Mouse (Mus musculus) left cerebral cortex, postnatal 4 days (tissue): ENCODE measurements around the gene Gm37240. TPM values are rescaled to one million over a fixed set of nuclear protein-coding genes. Genes with fewer than 3 reads are reported as not detected.

Source experiments
- DNase-seq: peaks from one replicate; pipeline ENCODE4 v3.0.0-alpha.2; 2022
- intact Hi-C: fragments of 180-260 bp; cut with DNase I; formaldehyde crosslinking; loops from one replicate; pipeline ENCODE4 v1.15.1; 2025
- total RNA-seq, 2 experiments: library from RNA; stranded (reverse); gene quantifications; 2 replicates each; pipeline ENCODE4 v1.2.3; 2021

Gene Gm37240
- total RNA-seq, 2 experiments from 2014 or later, result 3.3 to 3.6 TPM

DNA sequence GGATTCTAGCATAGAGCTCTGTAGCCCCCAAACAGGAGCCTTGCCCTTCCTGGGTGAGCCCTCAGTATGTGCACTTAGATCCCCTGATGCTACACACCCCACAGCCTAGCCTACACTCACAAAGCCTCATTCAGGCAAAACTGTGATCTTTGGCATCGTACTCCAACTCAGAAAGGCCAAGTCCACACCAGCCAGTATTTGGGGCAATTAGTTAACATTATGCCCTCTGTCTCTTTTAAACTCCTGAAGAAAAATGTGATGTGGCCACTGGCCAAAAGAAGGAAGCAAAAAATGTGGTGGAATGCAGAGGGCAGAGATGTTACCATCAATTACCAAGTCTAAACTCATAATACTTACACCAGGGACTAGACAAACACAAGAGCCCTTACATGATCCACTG, 55.5 kb downstream of the Gm37240 start:
- intact Hi-C loops, result no loop called here
- DNase-seq, result no peak

DNA sequence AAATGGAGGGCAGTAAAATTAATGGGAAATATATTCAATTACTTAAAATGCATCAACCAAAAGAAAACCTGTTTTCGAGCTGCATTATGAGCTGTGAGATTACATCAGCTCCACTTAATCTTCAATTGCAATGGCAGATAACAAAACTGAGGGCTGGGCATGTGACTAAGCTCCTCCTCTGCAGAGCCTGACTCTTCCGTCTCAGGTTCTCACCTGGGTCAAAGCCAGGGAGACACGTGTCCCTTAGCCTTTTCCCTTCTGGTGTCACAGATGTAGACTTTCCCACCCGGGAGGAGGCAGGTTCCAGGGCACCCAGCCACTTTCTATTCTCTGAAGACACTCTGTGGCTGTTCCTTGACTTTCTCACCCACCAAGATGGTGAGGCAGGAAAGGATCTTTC, 58.3 kb downstream of the Gm37240 start:
- intact Hi-C loops, result no loop called here
- peak; percentile 53 for DNase-seq

DNA sequence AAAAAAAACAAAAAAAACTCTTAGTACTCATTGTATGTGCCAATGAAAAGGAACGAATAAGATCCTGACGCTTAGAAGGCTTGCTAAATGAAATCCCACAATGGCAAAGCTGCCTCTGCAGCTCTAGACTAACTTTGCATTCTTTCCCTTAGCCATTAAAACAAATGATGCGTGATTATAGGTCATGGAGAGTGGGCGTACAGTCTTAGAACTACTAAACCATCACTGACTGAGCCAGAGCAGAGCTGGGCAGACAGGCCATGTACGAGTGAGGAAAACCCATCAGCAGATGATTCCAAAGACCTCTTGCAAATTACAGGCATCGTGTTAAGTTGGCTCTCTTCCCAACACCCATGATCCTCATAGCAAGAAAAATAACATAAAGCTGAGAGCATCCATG, 59.5 kb downstream of the Gm37240 start:
- DNase-seq, result no peak
- intact Hi-C loops, result no loop called here

DNA sequence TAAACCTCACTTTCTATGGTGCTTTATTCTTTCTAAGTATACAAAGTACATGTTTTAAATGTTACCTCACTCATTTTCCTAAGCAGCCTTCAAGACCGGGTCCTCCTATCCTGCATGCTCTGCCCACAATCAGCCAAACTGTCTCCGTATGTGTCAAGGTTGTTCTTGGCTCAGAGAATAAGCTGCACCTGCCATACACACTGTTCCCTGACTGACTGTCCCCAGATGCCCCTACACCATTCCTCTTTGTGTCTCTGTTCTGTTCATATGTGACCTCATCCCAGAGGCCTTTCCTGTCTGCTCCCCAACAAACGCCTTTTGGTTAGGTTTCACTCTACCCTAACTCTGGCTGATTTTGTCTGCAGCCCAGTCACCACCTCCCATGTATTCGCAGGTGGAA, 60.0 kb downstream of the Gm37240 start:
- intact Hi-C loops, result no loop called here
- DNase-seq, result no peak

DNA sequence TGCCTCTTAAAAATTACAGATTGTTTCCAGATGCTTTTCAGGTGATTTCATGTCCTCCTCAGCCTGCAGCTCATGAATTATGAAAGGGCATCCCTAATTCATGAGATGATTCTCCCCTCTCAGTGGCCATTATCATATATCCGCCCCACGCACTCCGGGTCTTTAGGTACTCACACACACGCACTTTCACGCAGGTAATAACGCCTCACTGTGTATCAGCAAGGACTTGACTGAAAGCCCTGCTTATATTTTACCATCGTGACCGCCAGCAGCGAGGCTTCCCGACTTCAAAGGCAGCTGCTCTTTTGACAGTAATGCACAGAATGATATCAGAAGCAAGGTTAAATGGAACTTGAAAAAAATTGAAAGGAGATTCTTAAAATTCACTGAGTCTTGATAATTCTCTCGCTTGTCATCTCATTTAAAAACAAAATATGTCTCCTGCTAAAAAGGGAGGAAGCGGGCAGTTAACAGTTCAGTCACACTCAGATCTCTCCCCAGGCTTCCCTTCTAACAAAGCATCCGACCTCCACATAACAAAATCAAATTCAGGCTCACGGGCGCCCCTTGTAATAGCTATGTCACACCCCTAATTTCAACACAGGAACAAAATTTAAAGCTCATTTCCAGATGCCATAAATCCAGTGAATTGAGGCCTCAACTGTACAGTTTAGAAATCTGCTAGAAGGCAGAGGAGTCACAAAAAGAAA, 66.3 kb downstream of the Gm37240 start:
- no peak for DNase-seq
- intact Hi-C loops, result no loop called here

DNA sequence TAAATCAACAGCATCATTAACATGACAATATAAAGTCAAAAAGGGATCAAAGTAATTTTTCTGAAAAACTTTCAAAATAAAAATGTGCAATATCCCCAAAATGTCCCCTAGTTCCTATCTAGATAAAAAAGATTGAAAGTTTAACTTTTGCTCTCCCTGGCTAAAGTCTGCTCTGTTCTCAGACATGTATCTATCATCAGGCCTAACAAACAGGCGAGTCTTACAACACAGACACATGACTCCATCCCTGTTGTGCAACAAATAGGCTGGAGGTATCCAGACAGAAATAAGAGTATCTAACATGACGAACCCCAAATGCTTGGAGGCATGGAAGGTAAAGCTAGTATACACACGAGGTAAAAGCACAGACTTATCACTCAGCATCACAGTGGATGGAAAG, 68.0 kb downstream of the Gm37240 start:
- no peak for DNase-seq
- intact Hi-C loops, result no loop called here

DNA sequence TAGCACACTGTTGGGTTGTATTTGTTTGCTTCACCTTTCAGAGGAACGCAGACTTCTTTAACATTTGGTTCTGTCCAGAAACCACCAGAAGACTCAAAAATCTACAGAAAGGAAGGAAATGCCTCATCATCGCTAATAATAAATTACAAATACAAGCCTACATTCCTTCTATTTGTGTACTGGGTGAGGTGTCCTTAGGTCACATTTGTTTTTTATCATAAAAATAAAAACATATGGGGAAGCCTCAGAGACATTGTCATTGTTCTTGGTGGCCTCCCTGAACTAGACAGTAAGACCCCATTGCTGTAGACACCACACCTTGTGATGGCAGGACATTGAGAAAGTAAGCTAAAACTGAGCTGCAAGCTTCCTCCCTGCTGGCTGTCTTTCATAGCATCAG, 70.1 kb downstream of the Gm37240 start, which contains the start of gene Fam160a1:
Gene Fam160a1 (minus strand): TSS at position 101 of the 400 bp plus-strand sequence.
- intact Hi-C loops, result no loop called here
- no peak for DNase-seq

DNA sequence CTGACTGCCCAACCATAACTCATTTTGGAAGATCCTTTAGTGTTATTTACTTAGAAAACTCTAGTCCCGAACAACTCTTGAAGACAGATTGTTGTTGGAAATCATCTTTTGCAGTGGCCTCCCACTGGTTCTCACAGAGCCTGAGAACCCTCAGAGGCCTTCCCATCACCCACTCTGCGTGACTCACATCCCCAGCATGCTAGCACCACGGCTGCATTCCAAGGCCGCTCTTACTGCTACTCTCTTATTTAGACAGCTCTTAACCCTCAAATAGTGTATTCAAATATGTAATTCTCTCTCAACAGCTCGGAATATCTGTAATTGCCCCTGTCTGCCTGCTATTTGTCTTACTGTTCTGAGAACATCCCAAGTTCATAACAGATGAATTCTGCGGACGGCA, 73.1 kb downstream of the Gm37240 start:
- DNase-seq, result no peak
- intact Hi-C loops, result no loop called here

DNA sequence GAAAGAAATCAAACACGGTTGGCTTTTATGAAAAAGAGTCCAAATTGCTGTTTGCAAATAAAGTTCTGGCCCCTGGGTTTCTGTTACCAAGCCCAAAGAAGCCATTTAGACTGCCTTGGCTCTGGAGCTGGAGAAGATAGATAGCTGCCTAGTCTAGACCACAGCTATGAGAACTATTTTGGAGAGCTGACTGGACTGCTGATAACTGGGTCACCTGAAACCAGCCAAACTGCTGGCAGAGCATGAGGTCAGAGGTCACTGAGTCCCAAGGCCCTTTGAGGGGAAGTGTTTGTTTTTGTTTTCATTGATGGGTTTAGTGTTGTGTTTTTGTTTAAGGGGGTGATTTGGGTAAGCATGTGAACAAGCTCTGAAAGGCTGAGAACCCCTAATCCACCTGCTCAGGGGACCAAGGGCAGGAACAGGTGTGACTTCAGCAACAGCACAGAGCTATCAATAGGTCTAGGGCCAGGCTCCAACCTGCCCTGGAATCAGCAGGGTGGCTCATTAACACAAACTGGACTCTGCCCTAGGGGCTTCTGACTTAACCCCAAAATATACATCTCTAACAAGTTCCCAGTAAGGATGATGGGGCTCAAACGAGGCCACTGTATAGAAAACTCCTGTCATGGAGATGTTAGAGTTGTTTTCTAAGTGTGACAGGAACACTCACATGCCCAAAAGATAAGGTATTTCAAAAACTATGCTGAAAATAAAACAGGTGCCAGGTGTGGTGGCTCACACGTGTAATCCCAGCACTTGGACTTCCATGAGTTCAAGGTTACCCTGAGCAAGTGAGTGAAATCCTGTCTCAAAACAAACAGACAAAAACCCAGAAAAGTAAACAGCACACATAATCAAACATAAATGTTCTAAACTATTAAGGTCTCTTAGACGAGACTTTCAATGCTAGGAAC, 74.0 kb downstream of the Gm37240 start:
- intact Hi-C loops, result no loop called here
- DNase-seq, result no peak

DNA sequence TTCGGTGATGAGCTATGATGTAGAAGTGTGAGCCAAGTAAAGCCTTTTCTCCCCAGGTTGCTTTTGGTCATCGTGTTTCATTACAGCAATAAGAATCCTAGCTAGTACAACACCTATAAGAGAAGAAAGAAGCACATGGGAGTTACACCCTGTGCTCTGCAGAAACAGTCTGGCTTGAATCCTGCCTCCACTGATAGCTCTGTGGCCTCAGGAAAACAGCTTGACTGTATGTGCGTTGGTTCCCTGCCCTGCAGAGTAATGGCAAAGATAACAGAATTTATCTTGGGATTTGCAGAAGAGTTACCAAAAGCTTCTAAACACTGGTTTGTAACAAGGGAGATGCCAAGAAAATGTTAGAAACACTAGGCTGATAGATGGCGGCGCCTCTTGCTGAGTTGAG, 75.3 kb downstream of the Gm37240 start:
- intact Hi-C loops, result no loop called here
- no peak for DNase-seq

DNA sequence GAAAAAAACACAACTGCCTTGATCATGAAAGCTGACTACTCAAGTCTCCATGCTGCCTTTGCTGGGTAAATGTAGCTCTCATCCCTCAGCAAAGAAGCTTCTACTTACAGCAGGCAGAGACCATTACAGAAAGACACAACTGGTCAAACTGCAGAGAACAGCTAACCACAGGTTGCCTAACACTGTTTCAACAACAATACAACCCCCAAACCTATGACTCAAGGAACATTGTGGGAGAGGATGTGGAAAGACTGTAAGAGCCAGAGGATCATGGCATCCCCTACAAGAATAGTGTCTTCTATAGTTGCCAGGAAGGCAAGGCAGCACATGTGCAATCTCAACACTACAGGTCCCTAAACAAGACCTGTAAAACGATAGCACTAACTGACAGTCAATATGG, 94.2 kb downstream of the Gm37240 start:
- intact Hi-C loops, result no loop called here
- no peak for DNase-seq

DNA sequence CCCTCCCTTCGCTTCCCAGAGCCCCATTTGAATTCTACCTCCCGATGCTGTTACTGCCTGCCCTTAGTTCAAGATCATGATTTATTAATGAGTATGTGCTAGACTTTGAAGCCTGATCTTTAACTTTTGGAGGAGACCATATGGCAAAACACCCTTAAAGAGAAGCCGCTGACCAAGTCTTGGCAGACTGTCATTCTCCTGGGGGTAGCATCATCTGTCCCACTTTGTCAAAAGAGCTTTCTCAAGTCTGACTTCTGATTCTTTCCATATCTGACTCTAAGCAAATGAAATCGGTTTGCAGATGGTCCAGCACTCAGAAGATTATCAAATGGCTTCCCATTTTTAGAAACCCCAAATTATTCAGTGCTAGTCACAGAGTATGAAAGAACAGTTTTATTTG, 97.6 kb downstream of the Gm37240 start:
- DNase-seq, result no peak

DNA sequence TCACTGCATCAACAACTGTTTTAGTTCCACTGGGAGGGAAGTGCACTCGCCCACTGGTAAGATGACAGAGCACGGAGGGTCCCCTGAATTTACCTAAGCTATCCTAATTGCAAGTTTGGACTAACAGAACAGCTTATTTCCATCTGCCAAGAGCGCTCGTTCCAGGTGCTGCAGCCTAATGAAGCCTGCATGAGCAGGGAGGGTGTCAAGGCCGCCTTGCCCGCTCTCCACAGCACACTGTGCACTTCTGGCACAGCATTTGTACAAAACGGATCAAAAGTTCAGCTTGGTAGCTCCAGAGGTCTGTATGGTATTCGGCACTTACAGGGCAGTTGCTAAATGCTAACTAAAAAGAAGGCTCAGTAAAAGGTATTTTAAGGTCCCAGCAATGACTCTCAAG, 100.8 kb downstream of the Gm37240 start:
- no peak for DNase-seq
- intact Hi-C loops, result no loop called here

More for the DNA sequence above, 97.6 kb downstream of the Gm37240 start:
- intact Hi-C loops, result no loop called here

DNA sequence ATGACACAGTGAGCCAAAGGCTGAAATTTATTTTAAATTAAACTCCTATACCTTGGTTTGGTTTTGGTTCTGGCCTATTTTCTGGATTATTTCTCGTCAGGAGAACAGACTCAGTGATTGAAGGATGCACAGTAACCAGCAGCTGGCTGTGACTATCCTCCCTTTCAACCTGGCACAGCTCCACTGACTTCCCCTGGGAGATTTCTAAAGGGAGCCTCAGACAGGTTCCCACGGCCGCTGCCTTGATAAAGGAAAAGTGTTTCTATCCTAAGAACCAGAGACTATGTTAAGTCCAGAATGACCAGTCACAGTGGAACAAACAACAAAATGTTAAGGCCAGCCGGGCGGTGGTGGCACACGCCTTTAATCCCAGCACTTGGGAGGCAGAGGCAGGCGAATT, 106.4 kb downstream of the Gm37240 start:
- DNase-seq, result peak; percentile 44
- intact Hi-C loops, result no loop called here

DNA sequence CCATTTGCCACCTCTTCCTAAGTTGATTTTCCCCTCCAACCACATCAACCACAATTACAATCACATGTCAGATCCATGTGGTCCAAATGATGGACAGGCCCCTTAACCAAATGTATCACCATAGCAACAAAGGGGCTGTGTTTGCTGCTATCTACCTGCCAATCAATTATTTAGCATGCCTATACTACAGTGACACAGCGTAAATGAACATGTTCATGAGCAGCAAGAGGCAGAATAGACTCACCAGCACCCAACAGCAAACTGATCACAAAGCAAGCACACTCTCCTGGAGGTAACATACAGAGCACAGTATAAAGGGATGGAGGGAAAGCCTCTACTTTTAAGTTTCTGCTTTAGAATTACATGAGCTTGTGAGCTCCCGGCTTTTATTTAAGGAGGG, 107.0 kb downstream of the Gm37240 start:
- DNase-seq, result no peak
- intact Hi-C loops, result no loop called here

DNA sequence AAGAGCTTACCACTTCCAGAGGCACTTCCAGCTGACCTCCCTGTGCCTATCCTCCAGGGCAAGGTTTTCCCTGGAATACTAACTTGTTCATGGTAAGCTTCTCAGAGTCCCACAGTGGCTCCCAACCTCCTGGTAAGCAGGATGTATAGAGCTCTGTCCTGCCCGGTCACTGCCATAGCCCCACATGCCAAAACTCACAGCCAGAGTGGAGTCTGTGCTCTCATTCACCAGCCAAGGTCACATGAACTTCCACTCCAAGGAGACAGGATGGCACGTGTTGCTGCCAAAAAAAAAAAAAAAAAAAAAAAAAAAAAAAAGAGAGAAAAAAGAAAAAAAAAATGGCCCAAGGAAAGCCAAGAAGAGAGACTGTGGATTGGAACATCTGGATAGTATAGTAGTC, 109.5 kb downstream of the Gm37240 start:
- DNase-seq, result no peak
- intact Hi-C loops, result no loop called here

DNA sequence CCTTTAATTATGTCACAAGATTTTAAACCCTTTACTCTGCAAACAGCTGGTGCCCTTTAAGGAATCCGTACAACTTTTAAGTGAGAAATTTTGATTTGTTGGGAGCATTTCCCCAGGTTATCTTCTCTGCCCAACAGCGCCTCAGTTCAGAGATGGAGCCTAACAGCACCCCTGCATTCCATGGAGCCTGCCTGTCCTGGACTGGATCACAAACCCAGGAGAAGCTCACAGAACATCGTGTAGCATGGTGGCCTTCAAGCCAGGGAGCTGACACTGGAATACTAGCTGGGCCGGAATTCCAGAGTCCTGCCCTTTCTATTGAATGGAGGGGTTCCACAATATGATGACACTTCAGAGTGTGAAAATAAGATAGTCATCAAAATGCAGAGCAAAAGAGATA, 110.0 kb downstream of the Gm37240 start:
- intact Hi-C loops, result no loop called here
- no peak for DNase-seq

DNA sequence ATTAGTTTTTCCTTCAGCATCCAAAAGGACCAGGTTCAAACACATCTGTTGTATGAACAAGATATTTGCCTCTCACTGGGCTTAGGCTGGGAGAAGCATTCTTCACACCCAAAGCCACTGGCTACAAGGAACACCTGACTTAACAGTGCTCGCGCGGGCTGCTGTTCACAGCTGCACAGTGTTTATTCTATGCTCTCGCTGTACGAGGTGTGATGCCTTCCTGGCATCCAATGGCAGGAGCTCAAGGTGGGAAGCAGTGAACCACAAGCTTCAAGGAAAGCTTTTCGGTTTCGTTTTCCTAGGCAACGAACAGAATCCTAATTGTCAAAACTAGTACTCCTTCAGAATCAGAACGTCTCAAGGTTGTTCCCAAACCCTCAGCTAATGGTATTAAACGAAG, 110.6 kb downstream of the Gm37240 start:
- DNase-seq, result no peak
- intact Hi-C loops, result no loop called here

DNA sequence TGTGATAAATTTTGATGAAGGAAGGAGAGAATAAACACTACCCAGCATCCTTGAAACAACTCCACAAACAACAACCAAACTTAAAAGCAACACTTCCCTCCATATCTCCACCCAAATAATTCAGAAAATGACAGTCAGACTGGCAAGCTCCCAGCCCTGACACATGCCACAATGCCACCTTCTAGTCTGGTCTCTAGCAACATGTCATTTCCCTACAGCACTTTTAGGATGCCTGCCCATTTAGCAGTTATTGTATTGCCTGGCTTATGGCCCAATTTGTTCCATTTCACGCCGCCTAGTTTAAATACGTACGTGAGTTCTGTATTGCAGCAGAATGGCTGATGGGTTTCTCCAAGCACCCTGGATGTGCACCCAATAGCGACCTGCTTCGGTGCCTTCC, 111.2 kb downstream of the Gm37240 start:
- intact Hi-C loops, result no loop called here
- DNase-seq, result no peak

DNA sequence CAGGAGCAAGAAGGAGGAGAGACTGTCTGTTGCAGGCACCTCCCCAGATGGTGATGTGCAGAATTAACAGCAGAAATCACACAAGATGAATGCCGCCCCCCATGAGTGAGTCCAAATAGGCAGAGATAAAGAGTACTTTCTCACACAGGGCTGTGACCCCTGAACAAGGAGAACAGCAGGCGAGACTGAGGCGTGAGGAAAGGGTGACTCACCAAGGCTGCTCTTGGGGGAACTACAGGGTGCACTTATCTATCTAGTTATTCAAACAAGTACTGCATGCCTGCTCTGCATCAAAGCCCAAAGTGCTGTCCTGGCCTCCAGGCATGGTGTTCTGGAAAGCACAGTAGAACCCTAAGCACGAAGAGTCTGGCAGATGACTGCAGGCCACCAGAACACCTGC, 113.4 kb downstream of the Gm37240 start:
- no peak for DNase-seq
- intact Hi-C loops, result no loop called here

DNA sequence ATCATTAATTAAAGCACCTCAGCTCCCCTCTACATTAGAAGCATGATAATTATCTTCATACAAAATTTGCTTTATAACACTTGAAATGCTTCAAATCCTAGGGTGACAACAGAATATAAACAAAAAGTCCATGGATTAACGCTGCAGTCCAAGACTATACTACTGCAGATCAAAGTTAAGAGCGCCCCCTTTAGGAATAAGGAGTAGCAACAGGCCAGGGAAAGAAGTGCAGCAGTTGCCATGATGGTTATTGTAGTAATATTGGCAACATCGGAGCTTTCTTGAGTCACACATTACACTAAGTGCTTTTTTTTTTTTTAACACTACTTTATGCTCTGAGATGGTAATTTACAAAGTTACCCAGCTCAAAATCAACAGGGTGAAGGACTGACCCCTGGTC, 113.9 kb downstream of the Gm37240 start:
- intact Hi-C loops, result no loop called here
- DNase-seq, result no peak

DNA sequence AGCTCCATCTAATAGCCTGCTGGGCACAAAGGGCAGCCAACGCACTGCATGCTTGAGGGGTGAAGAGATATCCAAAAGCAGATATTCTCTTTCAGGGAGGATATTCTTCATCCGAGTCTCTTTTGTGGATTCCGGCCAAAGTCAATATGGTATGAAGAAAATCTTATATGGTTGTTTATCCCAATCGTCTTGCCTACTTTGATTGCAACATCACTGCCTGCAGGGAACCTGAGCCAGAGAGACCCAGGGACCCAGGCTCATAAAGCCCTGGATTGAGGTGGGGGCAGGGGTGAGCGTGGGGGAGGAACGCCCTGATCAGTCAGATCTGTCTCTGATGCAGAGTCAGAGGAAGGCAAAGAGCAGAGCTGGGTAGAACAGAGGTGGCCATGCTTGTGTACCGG, 122.4 kb downstream of the Gm37240 start:
- intact Hi-C loops, result no loop called here
- DNase-seq, result no peak
